Mouse (Mus musculus) bone marrow macrophage, adult 2 months (primary cell): ENCODE results near the gene Nfkbid.

Experiments used
- CTCF ChIP-seq: IDR thresholded peaks from 2 replicates; pipeline ENCODE4 v1.5.1; 2012; ENCODE audit warnings: low read depth, mild to moderate bottlenecking, low read length, moderate library complexity
- POLR2A ChIP-seq: IDR thresholded peaks from 2 replicates; pipeline ENCODE4 v1.6.1; 2012; ENCODE audit warnings: mild to moderate bottlenecking, low read depth, low read length, borderline replicate concordance

DNA sequence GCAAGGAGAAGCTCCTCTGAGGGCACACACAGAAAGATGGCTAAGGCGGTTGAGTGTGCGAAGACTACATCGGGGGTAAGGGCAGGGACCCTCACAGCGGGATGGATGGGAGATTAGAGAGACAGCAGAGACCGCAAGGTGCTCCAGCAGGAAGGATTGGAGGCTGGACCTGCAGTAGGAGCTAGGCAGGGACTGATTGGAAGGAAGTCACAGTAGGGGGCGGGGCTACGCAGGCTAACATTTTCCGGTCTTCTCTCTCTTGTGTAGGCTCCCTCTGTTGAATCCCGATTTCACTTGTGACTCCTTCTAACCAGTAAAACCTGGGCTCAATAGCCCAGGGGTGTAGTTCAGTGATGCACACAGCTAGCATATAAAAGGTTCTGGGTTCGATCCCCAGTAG, 15.3 kb downstream of the Nfkbid start:
- TF ChIP-seq POLR2A (no peak), CTCF (no peak)
